Mouse (Mus musculus) kidney, adult 11 months (tissue): ENCODE results near the gene Immp2l.

Source experiments
- DNase-seq: peaks from one replicate; pipeline ENCODE4 v3.0.0; 2022

Gene Immp2l

GRCm38 (mm10) chr12:41196374-41196773 lies 172.5 kb downstream of the Immp2l start:
- DNase-seq: no peak

GRCm38 (mm10) chr12:41215186-41215585 lies 191.3 kb downstream of the Immp2l start:
- no peak for DNase-seq

- DNase-seq: no peak
Observed at GRCm38 (mm10) chr12:41221893-41222292, 198.0 kb downstream of the Immp2l start.

DNA sequence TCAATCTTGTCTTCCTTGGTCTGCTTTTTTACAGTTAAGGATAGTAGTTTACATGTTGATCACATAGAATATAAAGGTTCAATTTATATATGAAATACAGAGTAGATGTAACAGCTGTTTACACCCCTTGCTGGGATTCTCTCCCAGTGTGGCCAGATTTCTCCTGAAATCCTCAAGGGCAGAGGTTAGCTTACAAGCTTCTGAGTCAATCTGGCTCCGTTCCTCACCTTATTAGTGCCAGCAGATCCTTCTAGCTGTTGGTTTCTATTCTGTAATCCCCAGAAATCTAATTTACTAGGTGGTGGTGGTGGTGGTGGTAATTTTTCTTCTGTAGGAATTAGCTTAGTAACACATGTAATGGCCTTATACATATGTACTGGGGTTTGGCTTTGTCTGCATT lies 199.8 kb downstream of the Immp2l start:
- no peak for DNase-seq

- no peak for DNase-seq
Observed at GRCm38 (mm10) chr12:41224538-41224937, 200.6 kb downstream of the Immp2l start.

DNA sequence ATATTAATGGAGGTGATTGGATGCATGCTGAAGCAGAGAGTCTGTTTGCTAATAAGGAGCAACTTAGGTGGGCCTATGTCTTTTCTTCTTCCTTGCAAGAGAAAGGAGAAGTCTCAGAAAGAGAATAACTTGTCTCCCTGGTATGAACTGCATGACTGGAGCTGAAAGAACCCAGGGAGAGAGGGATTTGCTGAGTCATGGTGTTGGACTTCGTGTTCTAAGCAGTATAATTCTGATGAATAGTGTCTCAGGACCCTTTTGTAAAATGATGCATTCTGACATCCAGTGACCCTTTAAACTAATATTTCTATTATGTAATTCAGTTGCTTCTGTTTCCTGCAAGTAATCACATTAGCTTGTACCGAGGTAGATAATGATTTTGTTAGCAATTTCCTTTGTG lies 208.1 kb downstream of the Immp2l start:
- no peak for DNase-seq

GRCm38 (mm10) chr12:41237880-41238279 lies 214.0 kb downstream of the Immp2l start:
- no peak for DNase-seq

- DNase-seq: no peak
Observed at GRCm38 (mm10) chr12:41241221-41241620, 217.3 kb downstream of the Immp2l start.

DNA sequence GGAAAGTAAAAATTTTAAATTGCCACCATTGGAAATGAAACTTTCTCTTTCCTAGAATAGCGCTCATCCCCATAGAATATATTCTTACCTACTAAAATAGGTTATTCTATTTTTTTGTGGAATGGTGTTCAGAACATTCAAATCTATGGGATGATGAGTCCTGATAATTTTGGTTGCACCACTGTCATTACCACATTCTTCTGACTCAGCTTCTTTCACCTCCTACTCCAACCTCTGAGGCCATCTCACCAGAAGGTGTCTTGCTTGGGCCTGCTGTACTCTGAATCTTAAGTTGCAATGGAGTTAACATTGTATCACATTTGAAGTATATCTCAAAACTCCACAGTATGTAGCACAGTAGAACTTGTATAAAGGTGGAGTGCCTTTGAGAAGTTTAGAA lies 224.4 kb downstream of the Immp2l start:
- DNase-seq: no peak

DNA sequence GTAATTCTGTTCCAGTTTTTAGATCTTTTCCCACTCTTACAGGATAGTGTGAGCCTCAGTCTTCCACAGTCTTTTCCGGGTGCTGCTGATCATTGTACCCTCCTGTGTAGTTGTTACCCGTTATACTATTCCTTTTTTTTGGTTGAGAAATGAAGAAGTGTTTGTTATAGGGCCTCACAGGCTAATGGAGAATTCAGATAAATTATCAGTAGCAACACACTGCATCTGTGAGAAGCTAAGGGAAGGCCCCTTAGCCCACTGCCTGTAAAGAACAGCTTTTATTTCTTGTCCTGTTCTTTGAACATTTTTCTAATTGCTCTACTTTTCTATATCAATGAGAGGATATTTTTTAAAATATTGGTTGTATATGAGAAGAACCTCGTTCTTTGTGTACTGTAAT lies 226.2 kb downstream of the Immp2l start:
- DNase-seq: no peak

DNA sequence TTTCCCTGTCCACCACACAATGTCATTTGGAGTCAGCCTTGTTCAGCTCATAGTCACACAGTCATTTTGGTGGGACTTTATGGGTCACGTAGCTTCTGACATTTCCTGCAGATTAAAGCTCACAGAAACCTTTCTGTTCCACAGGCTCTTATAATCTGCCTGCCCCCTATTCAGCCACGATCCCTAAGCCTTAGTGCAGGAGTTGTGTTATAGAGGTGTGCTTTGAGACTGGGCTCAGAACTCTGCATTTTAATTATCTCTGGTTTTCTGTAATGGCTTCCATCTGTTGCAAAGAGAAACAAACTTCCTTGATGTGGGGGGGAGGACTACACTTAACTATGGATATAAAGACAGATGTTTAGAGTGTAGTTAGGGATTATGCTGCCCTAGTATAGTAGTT lies 234.0 kb downstream of the Immp2l start:
- no peak for DNase-seq

DNA sequence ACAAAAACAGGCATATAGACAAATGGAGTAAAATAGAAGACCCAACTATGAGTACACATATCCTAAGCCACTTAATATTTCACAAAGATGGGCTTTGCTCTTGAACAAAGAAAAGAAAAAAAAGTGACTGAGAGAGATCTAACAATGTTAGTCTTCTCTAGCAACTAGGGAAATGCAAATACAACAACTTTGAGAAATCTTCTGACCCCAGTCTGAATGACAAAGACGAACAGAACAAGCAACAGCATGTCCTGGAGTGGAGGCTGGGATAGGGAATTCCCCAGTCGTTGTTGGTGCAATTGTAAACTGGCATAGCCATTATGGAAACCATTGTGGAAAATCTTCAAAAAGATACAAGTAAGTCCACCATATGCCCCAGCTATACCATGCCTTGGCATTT lies 235.7 kb downstream of the Immp2l start:
- no peak for DNase-seq

GRCm38 (mm10) chr12:41274136-41274535 lies 250.2 kb downstream of the Immp2l start:
- DNase-seq: no peak

GRCm38 (mm10) chr12:41275361-41275760 lies 251.5 kb downstream of the Immp2l start:
- DNase-seq: no peak

GRCm38 (mm10) chr12:41277896-41278295 lies 254.0 kb downstream of the Immp2l start:
- DNase-seq: no peak

DNA sequence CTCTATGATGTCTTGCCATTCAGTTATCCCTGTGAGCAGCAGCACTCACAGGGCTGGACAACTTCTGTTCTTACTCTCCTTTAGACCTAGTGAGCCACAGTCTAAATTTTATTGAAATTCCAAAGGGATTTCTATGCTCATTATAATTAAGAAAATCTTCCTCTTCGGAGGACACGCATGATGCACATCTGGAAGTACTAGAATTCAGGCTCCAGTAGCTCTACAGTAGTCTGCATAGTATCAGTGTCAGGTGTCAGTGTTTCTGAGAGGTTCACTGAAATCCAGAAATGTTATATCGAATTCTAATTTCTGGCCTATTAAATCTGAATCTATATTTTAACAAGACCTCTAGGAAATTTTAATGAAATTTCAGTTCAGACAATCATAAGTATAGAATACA lies 265.2 kb downstream of the Immp2l start:
- DNase-seq: no peak

DNA sequence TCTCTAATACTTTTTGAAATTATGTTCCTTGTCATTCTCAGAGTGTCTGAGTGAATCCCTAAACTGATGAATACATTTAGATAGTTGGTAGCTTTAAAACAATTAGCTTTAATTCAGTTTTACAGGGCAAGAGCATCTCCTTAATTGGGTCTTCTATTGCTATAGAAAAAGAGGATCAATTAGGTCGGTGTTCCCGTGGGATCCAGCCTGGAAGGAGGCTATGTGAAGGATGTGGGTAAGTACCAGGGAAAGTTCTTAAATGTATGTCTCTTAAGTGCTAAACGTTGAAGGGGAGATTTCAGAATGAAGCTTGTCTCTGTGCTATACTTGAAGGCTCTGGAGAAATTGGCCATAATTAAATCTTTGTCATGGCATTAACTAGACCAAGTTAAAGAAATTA lies 283.1 kb downstream of the Immp2l start:
- no peak for DNase-seq

GRCm38 (mm10) chr12:41308726-41309680 lies 285.1 kb downstream of the Immp2l start:
- no peak for DNase-seq

- no peak for DNase-seq
Observed at GRCm38 (mm10) chr12:41313391-41313790, 289.5 kb downstream of the Immp2l start.

DNA sequence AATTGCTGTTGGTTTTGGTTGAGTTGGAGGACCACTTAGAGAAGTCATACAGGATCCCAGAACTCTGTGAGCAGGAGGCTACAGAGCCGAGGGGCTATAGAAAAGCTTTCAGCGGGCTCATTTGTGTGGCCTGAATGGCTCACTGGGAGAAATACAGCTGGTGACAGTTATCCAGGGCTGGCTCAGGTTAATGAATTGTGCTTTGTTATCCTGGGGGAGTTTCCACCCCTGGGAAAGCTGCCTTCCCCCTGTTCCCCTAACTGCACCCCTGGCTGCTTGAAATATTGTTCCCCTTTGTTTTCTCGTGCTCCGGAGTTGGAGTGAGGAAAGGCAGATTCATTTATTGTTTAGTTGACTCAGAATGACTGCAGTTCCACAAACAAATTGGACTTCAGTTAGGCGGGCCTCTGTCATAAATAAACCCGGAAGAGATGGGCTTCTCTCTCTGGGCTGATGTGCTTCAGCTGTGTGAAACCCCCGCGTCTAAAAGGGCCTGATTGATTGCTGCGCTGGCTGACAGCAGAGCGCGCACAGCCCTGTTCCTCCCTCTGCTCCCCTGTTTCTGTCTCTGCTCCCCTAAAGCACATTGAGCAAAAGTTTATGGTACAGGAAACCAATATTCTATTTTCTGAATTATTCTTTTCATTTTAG lies 291.0 kb downstream of the Immp2l start:
- no peak for DNase-seq

DNA sequence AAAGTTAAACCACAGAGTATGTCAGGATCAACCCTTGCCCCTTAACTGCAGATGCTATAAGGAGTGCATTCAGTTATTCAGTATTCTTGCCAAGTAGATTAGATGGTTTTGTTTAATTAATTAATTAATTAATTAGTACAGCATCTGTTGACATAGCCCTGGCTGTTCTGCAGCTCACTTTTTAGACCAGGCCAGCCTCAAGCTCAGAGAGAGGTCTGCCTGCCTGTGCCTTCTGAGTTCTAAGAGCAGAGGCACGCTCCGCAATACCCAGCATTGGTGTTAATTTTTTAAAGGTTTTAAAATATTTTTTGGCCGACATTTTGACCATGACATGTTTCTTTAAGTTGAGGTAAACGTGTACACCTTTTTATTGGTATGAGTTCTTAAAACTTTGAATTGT lies 292.0 kb downstream of the Immp2l start:
- no peak for DNase-seq

DNA sequence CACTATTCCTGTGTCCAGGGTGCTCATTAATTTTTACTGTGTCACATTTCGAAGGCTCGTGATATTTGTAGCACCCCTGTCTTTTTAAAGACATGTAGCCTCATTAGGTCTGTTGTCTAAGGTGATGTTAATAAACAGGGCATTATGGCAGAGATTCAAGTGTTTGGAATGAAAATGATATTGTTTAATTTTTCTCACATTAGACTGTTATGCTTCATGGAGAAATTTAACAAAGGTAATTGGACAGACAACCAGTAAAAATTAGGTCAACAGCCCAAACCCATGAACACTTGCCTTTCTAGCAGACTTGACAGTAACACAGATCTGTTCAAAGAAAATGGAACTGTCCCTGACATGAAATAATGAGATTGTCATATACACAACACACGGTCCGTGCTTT lies 292.5 kb downstream of the Immp2l start:
- no peak for DNase-seq

DNA sequence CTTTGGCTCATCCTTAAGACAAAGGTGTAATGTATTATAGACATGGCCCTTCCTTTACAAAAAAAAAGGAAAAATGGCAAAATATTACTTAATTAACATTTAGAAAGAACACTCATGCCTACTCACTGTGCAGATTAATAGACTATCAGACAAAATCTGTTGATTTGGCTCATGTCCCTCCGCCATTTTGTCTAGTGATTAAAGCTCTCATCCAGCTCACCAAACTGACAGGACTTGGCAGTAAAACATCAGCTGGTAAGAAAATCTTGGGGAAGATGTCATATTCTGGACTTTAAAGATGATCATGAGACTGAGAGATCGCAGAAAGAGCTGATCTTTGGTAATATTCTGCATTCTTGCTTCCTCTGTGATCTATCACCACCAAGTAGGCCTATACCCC lies 293.5 kb downstream of the Immp2l start:
- DNase-seq: no peak

- DNase-seq: no peak
Observed at GRCm38 (mm10) chr12:41322018-41322417, 298.1 kb downstream of the Immp2l start.
